Mouse (Mus musculus): ENCODE measurements around the gene Gk5.
A peak's percentile ranks its signal among the peaks of the same experiment; 100 is the strongest.
"Not testable (repeated sequence)": the region's sequence is repeated elsewhere in the genome, so short reads cannot be mapped to it uniquely, and the experiment has no call there.

Gene Gk5

GRCm38 (mm10) chr9:96118861-96119772, at the start of gene Gk5:
Gene Gk5 (plus strand): TSS chr9:96119362.
- DNase-seq: peak; percentile 91 to 92

DNA sequence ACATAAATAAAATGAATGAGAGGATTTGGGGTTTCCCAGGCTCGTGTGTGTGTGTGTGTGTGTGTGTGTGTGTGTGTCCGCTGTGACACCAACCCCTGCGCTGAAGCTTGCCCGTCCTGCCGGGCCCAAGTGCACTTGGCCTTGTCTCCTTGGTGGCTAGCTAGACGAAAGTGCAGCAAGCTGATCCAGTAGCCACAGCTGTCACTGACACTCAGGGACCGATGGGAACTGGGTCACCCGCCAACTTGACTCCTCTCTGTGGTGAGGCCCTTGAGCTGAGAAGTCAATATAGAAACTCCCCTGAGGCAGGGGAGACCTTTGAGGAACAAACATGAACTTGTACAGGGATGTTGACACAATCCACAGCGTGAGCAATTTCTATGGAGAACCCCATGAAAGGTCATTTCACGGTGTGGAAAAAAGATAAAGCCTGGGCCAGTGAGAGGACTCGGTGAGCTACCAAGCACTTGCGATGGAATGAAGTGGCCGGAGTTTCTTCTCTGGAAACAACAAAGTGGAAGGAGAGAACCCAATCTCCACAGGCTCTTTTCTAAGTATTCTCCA, 40.3 kb upstream of the Gk5 start:
- no peak for DNase-seq

DNA sequence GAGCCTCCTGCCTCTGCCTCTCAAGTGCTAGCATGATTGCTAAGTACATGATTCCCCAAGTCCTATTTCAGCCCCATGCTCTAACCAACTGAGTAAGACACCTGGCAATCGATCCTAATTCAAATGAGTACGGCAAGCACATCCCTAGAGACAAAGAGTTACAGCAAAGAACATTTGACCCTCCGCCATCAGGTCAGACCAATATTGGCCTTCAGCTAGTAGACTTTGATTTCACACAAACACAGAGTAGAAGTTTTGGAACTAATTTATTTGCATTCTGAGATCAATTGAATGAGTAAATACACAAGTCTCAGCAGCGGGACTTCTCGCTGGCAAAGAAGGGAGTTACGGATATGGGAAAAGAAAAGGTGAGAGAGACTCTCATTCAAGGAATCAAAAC, 33.9 kb upstream of the Gk5 start:
- no peak for DNase-seq

DNA sequence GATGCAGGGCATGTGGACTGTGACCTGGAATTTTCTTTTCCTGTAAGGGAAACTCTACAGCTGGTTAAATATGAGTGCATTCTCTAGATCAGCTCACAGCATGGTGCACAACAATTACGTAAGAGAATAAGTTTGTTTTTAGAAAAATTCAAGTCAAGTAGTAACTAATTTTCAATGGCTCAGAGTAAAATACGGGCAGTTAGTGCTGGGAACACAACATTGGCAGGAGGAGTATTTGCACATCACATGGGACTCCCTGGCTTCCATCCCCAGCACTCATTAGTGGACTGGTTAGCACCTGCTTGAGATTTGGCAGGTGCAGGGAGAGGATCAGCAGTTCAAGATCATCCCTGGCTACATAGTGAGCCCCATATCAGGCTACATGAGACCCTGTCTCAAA, 31.5 kb upstream of the Gk5 start:
- DNase-seq: no peak

DNA sequence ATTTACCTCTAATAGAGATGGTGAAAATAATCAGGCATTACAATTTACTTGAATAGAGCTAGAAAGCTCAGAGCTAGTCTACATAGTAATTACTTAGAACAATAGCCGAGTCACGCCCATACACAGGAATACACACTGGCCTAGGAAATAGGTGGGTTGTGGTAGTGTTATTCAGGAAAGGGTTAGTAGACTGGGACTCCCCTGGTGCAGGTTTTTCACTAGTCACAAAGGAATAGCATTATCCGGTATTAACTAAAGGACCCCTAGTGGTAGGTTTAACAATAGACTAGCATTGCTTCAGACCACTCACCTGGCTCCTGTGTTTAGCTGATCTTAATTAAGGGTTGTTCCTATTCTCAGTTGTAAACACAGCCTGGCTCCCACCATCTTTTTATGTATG, 30.7 kb upstream of the Gk5 start:
- not testable (repeated sequence) for DNase-seq

GRCm38 (mm10) chr9:96092637-96093036, 26.5 kb upstream of the Gk5 start:
- not testable (repeated sequence) for DNase-seq

- DNase-seq: no peak
These were observed 25.9 kb upstream of the Gk5 start for GRCm38 (mm10) chr9:96093221-96093620.

DNA sequence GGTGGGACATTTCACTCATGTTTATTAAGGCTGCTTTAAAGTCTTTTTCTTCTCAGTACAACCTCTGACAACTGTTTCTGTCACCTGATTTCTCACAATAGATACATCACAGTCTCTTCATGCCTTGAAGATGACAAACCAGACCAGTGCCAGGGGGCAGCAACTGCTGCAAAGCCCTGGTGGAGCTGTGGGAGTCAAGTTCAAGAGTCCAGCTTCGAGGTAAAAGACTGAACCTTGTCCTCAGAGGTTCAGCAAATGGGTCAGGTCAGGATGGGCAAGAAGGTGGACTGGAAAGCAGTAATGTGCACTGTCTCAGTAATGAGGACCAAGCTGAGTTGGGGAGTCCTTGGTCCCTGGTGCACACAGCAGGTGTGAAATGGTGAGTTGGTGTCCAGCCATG, 24.8 kb upstream of the Gk5 start:
- DNase-seq: no peak

DNA sequence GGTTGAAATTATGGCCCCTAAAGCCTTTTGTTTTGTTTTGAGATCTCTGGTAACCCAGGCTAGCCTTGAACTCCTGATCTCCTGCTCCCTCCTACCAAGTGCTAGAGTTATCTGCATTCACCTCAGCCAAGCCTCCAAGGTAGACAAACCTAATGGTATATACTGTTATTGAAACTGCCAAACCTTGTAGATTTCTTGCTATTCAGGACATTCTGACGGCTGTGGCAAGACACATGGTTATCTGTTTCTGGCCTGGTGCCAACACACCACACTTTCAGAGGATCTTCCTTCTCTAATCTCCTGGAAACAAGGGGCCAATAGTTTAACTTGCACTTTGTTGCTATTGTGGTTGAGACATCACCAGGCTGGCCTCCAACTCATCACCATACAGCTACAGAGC, 24.0 kb upstream of the Gk5 start:
- no peak for DNase-seq

GRCm38 (mm10) chr9:96102846-96103245, 16.3 kb upstream of the Gk5 start:
- no peak for DNase-seq

DNA sequence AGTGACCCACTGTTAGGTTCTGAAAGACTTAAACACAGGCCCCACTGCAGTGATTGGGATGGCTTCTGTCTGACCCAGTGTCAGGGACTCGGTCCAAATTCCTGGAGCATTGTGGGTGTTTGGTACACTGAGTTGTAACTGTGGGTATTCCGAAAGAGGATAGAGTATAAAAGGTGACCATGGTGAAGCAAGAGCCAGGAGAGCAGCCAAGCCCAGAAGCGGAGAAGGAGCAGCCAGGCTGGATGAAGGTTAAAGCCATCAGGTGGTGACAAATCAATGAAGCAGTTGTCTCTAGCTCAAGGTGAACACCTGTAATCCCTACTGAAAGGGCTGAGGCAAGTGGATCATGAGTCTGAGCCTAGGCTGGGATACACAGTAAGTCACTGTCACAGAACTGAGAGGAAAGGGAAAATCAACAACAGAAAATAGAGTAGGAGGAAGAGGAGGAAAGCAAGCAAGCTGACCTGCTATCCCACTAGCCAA, 6.2 kb upstream of the Gk5 start:
- no peak for DNase-seq

GRCm38 (mm10) chr9:96116801-96117200, 2.4 kb upstream of the Gk5 start:
- DNase-seq: no peak

DNA sequence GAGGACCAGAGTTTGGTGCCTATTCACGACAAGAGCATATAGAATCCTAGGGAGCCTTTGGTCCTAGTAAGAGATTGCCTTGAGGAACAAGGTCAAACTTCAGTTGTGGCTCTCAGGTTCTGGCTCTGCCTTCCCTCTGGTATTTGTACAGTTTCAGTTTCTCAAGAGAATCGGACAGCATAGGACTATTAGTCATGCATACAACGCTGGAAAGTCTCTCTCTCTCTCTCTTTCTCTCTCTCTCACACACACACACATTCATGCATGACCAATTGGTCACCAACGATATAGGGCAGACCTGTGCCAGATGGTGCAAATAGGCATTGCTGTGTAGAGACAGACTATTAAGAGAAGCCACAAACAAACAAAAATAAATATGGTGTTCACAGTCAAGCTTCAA, 946 bp upstream of the Gk5 start:
- DNase-seq: no peak

GRCm38 (mm10) chr9:96127972-96128371, 8.8 kb downstream of the Gk5 start:
- no peak for DNase-seq

DNA sequence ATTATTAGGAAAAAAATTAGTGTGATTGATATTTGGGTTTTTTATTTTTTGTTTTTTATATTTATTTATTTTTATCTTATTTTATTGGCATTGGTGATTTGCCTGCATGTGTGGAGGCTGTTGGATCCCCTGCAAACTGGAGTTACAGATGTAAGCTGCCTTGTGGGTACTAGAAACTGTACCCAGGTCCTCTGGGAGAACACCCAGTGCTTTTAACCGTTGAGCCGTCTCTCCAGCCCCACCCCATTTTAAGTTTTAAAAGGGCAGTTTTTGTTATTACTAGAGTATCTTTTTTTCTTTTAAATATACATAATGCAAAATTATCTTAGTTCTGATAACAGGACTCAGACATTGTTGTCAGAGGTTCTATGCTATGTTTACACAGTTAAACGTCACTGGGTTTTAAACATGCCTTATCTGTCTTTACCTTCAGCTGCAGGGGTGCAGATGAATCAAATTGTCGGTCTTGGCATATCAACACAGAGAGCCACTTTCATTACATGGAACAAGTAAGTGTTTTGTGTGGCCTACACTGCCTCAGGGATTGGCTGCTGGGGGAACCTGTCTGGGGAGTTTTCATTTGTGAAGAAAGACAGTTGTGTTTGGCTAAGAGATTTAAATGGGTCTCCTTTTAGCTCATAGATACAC, 13.9 kb downstream of the Gk5 start:
- DNase-seq: no peak

DNA sequence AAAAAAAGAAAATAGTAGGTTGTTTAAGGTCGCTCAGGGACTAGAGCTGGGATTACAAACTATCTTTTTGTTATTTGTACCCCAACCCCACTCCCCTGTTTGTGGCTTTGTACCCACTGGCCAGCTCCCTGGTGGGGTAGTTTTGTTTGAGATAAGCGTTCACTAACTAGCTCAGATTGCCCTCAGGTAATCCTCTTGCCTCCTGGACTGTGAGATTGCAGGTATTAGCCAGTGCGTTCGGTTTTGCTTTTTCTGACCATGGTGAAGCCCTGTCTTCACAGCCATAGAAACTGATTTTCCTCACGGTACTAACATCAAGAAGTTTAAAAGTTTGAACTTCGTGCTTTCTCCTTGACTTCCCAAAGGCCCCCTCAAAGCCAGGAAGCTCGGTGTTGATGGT, 15.3 kb downstream of the Gk5 start:
- DNase-seq: no peak

DNA sequence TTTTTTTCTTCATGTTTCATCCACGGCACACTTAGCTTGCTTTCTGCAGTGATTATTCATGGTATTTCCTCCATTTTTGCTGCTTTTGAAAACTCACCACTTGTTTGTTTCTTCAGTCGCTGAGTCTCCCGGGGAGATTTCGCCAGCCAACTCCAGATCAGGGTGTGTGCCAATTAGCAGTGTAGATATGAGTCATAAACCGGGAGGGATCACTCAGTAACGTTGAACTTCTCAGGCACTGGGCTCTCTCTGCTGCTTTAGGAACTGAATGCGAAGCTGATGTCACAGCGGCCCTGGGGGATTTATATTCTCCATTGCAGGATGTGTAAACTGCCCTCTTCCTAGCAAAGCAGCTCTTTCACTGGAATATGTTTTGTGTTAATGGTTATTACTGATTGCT, 15.8 kb downstream of the Gk5 start:
- DNase-seq: no peak

DNA sequence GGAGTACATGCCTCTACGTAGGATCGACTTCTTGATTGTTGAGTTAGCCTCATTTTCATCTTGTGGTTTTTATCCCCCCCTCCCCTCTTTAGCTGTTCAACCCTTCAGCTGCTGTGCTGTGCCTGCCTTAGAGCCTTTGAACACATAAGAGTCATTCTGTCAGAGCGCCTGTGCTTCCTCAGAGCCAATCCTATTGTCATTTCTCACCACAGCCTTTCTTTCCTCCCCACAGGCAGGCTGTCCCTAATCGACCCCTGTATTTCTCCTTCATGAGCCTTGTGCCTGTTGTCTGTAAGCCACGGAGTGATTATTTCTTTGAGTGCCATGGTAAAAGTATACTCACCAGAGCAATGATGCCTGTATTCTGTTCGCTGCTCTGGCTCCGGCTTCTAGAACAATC, 16.3 kb downstream of the Gk5 start:
- DNase-seq: no peak

GRCm38 (mm10) chr9:96138958-96139357, 19.8 kb downstream of the Gk5 start:
- no peak for DNase-seq

- no peak for DNase-seq
These were observed 20.7 kb downstream of the Gk5 start for GRCm38 (mm10) chr9:96139876-96140275.

- DNase-seq: no peak
These were observed 21.8 kb downstream of the Gk5 start for GRCm38 (mm10) chr9:96140931-96141330.

DNA sequence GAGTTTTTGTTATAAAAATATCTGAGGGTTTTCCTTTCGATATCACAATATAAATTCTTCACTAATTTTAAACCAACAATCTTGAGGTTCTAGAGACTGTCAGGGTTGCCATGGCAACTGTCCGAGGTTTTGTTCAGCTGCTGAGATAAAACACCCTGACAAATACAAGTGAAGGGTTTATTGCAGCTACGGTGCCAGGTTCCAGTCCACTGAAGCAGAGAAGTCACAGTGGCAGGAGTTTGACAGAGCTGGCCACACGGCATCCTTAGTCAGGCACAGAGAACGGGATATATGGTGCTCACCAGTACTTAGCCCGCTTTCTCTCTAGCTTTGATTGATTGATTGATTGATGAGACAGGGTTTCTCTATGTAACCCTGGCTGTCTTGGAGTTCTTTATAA, 23.3 kb downstream of the Gk5 start:
- DNase-seq: no peak

GRCm38 (mm10) chr9:96143633-96144032, 24.5 kb downstream of the Gk5 start:
- DNase-seq: no peak

DNA sequence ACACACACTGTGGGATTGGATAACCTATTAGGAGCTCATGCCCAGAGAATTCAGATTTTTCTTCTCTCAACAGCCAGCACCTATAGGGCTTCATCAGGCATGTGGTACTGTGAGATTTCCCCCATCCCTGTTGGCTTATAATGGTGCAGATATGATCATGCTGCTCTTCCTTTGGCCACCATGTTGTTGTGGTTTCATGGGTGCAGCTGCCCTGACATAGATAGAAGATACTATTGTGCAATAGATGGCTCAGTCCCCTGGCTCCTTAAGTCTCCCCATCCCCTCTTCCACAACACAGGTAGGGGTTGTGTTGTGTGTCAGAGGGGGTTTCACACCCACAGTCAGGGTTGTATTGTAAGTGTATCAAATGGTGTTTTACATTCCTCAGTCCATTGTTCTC, 25.7 kb downstream of the Gk5 start:
- no peak for DNase-seq

Measured in thymus, adult 18-20 months (tissue).